Mouse (Mus musculus) urinary bladder, postnatal 10 days (tissue): ENCODE data around the gene Krt39.

Source experiments
- DNase-seq: peaks from one replicate; pipeline ENCODE4 v3.0.0; 2022; ENCODE audit warnings: low spot score

Gene Krt39

DNA sequence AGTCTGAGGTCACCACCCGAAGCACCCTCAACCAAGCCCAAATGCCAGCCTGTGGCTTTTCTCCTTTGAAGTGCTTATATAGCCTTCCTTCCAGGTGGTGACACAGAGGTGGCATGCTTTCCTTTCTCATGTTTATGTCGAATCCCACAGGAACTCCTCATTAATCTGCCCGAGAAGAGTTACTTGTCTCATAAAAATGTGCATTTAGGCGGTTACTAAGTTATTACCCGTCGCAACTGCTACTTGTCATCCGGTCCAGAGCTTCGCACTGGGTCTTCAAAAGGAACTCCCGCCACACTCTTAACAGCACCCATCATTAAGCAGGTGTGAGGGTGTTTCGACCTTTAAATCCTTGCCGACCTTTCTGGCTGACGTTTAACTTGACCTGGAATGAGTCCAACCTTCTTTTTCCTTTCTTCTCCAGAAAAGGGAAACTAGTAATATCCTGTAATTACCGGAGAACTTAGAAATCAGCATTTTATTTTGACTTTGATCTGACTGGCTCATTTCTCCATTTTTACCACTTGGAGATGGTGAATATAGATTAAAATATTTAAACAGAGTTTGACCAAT is at the start of gene Krt39:
TSS of gene Krt39 (minus strand) at position 51 of the 573 bp plus-strand sequence.
- DNase-seq, result no peak

DNA sequence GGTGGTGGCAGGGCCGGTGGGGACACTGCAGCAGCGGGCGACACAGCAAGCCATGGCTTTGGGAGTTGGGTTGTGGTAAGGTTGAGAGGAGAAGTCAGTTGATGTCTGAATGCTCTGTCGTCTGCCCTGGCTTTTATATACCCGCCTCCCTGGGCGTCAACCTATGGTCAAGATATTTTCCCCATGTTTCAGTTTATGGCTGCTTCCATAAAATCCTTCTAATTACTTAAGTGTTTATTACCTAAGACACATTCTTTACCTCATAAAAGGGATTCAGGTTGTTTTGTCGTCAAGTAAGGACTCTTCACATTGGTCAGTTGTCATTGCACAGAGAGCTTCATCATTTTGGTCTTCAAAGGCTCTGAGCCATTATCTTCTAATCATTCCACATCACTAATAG is 45.4 kb upstream of the Krt39 start, which contains the start of gene Krtap3-1:
TSS of gene Krtap3-1 (minus strand) at position 101 of the 400 bp plus-strand sequence.
- no peak for DNase-seq

DNA sequence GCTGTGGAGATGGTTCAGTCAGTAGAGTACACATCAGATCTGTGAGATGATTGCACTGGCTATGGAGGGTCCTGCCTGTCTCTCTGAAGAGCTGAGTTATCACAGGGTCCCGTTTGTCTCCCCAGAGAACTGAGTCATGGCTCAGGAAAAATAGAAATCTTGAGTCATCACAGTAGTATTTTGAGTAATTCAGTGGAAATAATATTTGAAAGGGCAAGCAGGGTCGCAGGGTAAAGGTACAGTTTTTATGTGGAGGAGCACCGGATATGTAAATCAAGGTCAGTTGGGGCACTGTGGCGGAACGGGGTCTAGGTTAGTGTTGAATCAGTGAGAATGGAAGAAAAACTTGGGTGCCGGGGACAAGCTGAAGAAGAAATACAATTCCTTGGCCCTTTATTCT is 41.4 kb upstream of the Krt39 start:
- no peak for DNase-seq

DNA sequence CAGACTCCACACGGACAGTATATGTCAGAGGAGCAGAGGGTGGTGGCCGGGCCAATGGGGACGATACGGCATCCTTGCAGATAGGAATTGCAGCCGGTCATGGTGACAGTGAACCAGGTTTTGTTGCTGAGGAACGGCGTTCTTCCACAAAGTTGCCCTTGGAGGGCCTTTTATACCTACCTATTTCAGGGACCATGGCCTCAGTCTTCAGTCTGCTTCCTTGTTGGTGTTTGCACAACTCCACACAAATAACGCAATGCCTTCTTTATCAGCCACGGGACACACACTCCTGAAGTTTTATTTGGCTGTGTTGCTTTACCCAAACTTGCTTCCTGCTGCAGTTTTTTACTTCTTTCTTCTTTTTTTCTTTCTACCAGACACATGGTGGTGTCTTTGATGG is 38.2 kb upstream of the Krt39 start, which contains the start of gene Gm11939:
TSS of gene Gm11939 (minus strand) at position 101 of the 400 bp plus-strand sequence.
- DNase-seq, result no peak

DNA sequence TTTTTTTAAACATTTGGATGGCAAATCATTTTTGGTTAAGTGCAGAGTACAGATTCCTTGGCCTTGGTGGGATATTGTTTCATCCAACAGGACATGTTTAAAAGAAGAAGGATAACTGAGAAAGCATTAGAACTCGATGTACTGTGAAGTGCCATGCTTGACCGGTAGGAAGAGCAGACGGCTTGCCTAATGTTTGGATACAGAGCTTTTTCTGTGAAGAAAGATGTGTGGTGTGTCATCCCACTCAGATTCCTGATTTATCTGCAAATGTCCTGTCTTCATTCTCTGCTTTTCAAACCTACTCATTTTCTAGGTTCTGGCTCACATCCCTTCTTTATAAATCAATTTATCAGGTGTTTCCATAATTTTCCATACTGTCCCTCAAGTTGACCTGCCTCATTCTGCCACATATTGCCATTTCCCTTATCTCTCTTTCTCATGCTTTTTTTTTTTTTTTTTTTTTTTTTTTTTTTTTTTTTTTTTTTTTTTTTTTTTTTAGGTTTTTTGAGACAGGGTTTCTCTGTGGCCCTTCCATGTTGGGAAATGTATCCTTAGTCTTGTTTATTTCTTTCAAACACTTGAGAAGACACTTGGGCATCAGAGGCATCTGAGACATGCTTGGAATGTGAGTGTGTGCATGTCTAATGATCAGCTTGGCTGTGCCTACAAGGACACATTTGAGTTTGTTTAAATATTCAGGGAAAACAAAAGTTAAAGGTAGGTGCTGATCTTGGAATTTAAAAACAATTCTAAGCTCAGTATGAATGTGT is 37.0 kb upstream of the Krt39 start:
- DNase-seq, result no peak

DNA sequence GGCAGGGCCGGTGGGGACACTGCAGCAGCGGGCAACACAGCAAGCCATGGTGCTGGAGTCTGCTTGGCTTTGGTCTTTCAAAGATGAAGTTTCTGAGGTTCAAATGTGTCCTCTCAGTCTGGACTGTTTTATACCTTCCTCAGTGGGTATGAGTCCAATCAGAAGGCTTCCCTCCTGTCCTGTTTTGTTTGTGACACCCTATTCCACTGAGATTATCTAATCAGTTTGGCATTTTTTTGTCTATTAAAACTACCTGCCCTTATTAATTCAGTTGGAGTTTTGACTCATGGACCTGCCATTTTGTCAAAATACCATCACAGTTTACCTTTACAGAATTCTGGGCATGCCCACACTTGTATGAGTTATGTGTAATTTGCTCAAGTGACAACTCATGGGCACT is 35.6 kb upstream of the Krt39 start, which contains the start of gene Krtap3-2:
TSS of gene Krtap3-2 (minus strand) at position 101 of the 400 bp plus-strand sequence.
- no peak for DNase-seq

DNA sequence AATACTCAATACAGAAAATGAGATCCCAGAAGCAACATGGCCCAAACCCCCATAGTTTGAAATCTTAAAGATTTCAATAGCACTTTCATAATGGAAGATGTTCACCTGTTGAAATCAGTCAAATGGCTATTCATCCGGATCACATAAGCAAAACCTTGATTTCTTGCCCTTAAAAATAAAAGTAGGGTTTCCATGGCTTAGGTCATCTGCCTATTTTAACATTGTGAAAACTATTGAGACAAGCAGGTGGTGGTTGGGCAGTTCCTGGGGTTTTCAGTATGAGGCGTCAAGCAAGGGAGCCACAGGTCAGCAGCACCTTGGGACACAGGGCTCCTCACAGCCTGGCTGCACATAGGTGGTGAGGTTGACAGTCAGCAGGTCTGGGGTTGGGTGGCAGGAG is 35.1 kb upstream of the Krt39 start:
- DNase-seq, result no peak

DNA sequence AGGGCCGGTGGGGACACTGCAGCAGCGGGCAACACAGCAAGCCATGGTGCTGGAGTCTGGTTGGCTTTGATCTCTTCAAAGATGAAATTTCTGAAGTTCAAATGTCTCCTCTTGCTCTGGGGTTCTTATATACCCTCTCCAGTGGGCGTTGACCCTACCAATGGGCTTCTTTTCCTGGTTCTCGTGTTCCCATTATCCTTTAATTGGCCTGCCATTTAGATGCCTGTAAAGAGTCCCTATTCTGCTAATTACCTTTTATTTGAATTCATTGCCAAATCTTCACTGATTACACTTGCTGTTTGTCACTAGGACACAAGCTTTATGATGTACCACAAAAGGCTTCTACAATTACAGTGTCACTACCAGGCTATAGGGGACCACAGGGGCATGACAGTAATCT is 29.6 kb upstream of the Krt39 start, which contains the start of gene Krtap3-3:
TSS of gene Krtap3-3 (minus strand) at position 101 of the 400 bp plus-strand sequence.
- no peak for DNase-seq

DNA sequence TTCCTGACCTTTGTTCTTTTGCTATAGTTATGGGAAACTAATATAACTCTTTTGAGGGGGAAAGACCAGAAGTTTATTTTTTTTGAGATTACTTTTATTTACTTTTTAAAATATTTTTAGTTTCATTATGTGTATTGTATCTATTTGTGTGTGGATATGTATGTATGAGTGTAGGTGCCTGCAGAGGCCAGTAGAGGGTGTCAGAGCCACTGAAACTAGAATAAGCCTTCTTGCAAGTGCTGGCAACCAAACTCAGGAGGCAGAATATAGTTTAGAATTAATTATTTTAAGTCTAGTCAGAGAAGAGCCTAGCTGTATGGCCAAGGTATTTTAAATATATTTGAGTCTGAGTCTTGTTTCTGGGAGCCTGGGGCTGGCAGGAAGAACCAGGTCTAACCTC is 26.8 kb upstream of the Krt39 start:
- DNase-seq, result no peak

DNA sequence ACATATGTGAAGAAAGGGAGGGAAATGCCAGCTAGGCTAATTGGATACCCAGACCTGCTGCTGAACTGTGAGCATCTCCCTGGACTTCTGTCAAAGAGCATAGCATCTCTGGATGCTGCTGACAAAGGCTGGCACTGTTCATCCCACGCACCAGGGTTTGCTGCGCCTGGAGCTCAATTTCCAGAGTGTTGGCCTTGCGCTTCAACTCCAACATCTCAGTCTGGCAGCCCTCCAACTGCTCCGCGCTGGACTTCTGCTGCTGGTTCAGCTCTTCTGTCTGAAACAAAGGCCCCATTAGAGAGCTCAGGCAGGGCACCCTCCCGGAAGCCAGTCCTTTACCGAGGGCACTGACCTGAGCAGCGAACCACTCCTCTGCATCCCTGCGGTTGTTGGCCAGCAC is 18.6 kb upstream of the Krt39 start:
- no peak for DNase-seq

DNA sequence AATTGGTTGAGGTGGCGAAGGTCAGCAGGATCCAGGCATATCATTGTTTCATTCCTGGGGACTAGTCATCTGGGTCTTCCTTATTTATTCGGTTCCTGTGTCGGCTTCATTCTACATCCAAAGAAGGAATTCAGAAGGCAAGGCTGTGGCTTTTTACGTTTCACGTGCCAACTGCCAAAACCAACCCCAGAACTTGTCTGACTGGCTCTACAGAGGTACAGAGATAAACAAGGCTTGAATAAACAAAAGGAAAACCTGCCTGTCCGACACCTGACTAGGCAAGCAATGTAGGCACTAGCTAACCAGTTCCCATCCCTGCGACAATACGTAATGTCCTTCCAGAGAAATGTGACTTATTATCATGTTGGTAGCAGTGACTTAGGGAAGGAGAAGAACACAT is 7.0 kb downstream of the Krt39 start:
- DNase-seq, result no peak

DNA sequence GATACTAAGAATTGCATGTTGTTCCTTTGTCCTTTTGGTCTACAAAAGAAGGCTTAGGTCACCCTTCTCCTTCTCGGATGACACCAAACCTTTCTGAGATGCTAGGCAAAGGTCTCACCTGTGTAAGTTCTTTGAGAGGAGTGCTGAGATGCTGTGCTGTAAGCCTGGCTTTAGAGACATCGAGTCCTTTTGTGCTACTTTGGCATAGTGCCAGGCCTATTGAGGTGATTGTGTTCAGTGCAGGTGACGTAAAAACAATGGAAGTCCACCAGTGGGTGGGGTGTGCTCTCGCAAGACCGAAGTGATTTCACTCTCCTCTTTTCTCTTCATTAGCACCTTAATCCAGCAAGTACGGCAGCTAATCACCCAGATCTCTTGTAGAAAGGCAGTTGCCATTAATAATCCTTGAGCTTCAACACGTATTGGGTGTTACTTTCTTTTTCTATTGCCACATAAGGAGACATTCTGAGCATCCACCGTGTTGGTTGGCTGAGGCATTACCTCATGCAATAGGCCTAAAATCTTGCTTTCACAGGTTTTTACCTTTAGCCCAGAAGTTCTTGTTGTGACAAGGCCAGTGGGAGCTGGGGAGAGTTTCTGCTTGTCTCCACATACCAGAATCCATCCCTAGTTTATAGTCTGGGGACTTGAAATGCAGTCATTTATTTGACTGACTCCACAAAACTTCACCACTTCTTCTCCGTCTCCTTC is 20.9 kb downstream of the Krt39 start:
- DNase-seq, result no peak

DNA sequence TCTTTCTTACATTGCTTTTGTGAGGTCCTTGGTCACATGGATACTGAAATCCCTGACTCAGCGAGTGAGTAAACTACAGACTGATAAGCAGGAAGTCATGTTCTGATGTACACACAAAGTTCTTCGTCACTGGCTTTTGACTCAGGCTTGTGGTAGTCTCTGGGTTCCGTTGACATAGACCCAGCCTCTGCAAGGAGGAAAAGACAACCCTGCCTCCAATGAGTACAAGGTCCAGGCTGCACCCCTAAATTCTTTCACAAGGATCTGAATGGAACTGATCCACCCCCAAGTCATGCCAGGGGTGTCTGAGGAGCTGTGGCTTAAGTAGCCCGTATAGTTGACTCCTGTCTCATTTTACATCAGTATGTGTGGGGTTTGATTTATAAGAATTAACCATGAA is 24.7 kb downstream of the Krt39 start:
- no peak for DNase-seq

DNA sequence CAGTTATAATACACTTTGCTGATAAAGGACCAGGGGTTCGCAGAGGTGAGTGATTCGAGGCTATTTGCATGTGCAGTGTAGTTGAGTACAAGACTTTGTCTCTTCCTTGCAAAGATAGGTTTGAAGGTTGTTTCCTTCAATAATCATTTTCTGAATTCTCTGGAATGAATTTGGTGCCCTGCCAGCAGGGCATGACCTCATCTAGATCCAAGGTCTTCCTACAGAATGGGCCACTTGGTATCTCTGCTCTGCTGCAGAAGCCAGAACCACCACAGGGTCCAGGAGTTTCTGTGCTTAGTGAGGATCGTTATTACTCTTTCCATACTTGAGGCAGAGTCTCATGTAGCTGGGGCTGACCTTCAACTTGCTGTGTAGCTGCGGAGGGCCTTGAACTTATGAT is 26.4 kb downstream of the Krt39 start:
- DNase-seq, result no peak

DNA sequence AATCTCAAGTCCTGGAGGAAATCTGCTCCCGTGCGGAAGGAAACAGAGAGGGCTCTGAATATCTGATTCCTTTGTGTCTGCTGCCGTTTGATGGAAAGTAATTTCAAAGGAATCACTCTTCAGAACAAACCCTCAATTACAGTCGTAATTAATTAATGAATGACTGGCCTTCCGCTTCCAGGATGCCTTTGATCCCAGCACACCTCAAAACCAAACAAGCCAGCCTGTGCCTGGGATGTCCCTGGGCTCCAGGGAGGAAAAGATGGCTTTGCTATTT is 27.6 kb downstream of the Krt39 start:
- DNase-seq, result no peak

DNA sequence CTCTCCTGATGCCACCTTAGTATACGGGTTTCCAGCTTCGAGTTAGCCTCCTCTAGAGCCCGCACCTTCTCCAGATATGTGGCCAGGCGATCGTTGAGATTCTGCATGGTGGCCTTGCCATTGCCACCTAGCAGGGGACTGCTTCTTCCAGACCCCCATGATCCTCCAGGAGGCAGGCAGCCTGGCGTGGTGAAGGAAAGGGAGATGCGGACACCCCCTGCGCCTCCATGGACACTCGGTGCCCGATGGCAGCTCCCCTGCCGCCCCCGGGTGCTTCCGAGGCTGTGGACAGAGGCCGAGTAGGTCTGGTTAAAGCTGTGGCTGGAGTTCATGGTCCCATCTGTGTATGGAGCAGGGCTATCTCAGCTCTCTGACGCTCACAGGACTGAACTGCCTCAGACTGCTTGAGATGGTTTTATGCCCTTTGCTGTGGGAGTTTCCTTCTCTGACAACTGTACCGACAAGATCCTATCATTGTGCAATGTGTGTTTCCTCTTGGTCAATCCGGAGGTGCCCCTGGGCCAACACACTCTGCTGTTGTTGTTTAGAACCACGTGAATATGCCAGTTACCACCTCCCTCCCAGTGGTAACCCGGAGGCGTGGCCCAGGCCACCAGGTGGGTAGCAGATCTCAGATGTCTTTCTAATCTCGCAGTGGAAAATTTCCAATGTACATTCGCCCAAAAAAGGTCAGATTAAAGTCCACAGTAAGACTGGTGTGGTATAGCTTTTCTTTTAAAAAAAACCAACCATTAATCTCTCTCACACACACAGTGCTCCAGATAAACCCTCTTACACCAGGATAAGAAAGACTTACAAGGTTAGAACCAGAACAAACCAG is 28.2 kb downstream of the Krt39 start, which contains the start of gene Krt23:
TSS of gene Krt23 (minus strand) at position 405 of the 841 bp plus-strand sequence.
- DNase-seq, result no peak

DNA sequence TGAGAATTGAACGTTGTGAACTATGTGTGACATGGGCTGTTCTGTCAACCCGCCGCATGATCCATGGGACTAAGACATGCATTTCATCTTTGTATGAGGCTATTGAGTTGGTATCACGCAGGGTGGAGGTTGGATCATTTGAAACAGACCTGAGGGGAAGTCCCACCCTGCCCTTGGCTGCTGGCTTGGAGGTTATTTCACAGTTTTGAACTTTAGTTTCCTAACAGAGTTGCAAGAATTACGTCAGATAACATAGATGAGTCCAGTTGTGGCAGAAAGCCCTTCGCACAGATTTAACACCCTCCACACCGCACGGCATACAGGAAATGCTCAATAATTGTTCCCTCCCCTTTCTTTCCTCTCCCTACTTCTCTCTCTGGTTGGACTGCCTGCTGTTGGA is 30.1 kb downstream of the Krt39 start:
- no peak for DNase-seq

DNA sequence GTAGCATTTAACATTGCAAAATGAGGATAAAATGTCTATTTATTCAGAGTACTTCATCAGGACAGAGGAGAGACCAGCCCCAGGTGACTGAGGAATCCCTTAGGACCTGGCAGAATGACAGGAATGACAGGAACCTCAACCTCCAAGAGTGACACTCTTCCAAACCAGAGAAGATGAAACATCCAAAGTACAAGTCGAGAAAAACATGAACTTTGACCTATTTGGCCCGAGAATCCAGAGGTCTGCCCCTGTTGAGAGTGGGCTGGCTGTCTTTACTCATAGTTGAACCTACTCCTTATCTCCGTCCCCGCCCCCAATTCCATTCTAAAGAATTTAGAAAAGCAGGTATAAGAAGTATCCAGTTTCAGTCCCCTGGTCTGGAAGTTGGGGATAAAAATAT is 30.5 kb downstream of the Krt39 start:
- DNase-seq, result no peak

DNA sequence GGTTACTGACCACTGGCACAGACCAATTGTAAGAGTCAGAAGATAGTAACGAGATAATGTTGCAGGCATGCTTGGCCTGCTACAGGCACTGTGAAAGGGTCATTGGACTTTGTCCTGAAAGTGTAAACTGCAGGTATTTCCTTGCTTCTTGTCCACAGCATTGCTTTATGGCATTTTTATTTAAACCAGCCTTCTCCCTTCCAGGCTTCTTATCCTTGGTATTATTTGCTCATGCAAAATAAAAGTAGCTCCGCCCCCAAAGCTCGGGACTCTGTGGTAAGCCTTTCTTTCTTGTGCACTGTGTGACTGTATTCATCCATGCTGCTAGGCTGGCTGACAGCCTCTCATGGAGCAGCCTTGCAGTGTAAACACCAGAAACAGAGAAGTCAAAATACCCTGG is 31.9 kb downstream of the Krt39 start:
- DNase-seq, result no peak

DNA sequence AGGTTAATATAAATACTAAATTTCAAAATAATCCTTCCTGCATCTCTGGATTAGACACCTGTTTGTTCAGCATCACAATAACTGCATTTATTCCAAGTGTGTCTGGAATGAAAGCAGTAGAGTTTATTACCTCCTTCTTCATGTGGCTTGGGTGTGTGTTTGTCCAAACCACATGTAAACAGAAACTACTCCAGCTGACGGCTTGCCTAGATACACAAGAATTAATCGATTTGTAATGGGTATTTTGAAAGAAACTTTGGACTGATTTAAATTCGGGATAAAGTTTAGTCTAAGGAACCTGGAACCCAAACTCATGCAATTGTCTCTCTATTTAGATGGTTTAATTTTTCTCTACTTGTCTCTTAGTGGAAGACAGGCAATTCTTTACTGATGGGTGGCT is 46.2 kb downstream of the Krt39 start:
- DNase-seq, result no peak

DNA sequence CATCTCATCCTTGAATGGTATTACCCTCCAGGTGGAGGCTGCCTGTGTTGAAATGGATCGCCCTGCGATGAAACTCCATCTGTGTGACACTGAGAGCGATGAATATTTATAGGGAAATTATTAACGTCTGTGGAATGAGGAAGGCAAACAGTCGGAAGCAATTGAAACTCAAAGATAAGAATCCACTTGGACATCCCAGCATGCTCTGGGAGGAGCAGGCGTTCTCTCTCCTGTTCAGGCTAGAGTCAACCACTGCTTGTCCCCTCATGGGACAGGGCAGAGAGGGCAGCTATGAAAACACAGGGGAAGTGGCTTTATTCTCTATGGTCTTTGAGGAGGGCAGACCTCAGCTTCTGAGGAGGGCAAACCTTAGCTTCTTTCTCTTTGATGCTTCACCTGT is 47.7 kb downstream of the Krt39 start:
- DNase-seq, result no peak

DNA sequence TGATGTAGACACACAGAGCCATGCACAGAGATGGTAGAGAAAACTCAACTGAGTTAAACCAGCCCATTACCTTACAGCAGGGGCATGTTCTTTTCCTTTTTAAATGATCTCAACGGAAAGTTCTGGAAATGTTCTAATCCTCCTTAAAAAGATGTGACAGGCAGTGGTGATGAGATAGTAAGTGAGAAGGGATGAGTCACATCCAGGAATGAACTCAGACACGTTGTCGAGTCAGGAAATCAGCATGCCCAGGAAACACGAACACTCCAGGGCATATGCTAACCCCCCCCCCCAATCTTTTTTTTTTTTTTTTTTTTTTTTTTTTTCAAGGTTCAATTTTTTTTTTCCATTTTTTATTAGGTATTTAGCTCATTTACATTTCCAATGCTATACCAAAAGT is 48.7 kb downstream of the Krt39 start:
- no peak for DNase-seq
